Mouse (Mus musculus) heart, embryonic 16.5 days (tissue): ENCODE results near the gene Emcn. TPM values are rescaled to one million over a fixed set of nuclear protein-coding genes. Genes with fewer than 3 reads are reported as not detected.

Source experiments
- ATAC-seq: fragments of 200-750 bp; cut with Nextera tagmentation; replicated peaks from 2 replicates; pipeline ENCODE4 v1.8.0; 2017; ENCODE audit warnings: moderate number of reproducible peaks; ENCODE audit not compliant: insufficient read depth, low FRiP score; ENCODE audit errors: extremely low read depth
- H3K27ac ChIP-seq: fragments of 300-500 bp; sonication (generic); 2 replicates; pipeline ENCODE4 v1.5.1; 2014; ENCODE audit warnings: mild to moderate bottlenecking, low read length, control low read depth, moderate library complexity
- H3K27me3 ChIP-seq: fragments of 300-500 bp; sonication (generic); 2 replicates; pipeline ENCODE4 v1.6.1; 2014; ENCODE audit warnings: low read length, mixed read lengths; ENCODE audit not compliant: control insufficient read depth, insufficient read depth
- H3K36me3 ChIP-seq: fragments of 300-500 bp; sonication (generic); 2 replicates; pipeline ENCODE4 v1.6.1; 2014; ENCODE audit not compliant: control insufficient read depth, insufficient read depth
- H3K4me1 ChIP-seq: fragments of 300-500 bp; sonication (generic); 2 replicates; pipeline ENCODE4 v1.6.1; 2014; ENCODE audit warnings: low read length, mixed read lengths; ENCODE audit not compliant: control insufficient read depth, insufficient read depth
- H3K4me2 ChIP-seq: fragments of 300-500 bp; sonication (generic); 2 replicates; pipeline ENCODE4 v1.6.1; 2014; ENCODE audit warnings: low read depth, mild to moderate bottlenecking, control low read depth, low read length
- H3K4me3 ChIP-seq: fragments of 300-500 bp; sonication (generic); 2 replicates; pipeline ENCODE4 v1.5.1; 2014; ENCODE audit warnings: mild to moderate bottlenecking, control low read depth, low read length
- H3K9ac ChIP-seq: fragments of 300-500 bp; sonication (generic); 2 replicates; pipeline ENCODE4 v1.6.1; 2014; ENCODE audit warnings: low read length, control low read depth
- H3K9me3 ChIP-seq: fragments of 300-500 bp; sonication (generic); replicated peaks from 2 replicates; pipeline ENCODE4 v1.6.1; 2016; ENCODE audit warnings: low read length; ENCODE audit not compliant: control insufficient read depth
- WGBS: fragments of 180-500 bp; shearing (Covaris S2); extraction: QIAGEN DNeasy Blood & Tissue Kit; methylation state at CpG from one replicate; pipeline ENCODE4 v1.1.7; 2014; 5-methylcytosine and 5-hydroxymethylcytosine counted together
- polyA plus RNA-seq: library from polyadenylated mRNA; unstranded; fragments of >200 nt; fragmentation: Nextera tagmentation; extraction: Ambion mirVana; gene quantifications from 2 replicates; pipeline ENCODE4 v1.2.1, GENCODE M21; 2015

The Emcn gene
- polyA plus RNA-seq, 1 experiment from 2014 or later = 63.8 TPM

GRCm38 (mm10) chr3:137465953-137466352, 125.1 kb downstream of the Emcn start:
- Histone ChIP-seq H3K4me2 (no peak overlapping the region), H3K36me3 (no peaks in the 10 kb centered on the region), H3K9me3 (no peaks in the 10 kb centered on the region), H3K27me3 (no peaks in the 10 kb centered on the region), H3K4me3 (no peak overlapping the region), H3K4me1 (no peaks in the 10 kb centered on the region), H3K27ac (no peak overlapping the region), H3K9ac (no peak overlapping the region)
- no peak for ATAC-seq
- WGBS = 58% methylated on average over 4 of the region's 4 CpGs

GRCm38 (mm10) chr3:137466766-137467165, 125.9 kb downstream of the Emcn start:
- no peaks in the 10 kb centered on the region for H3K9me3 ChIP-seq
- H3K36me3 ChIP-seq = no peaks in the 10 kb centered on the region
- no peaks in the 10 kb centered on the region for H3K27me3 ChIP-seq
- H3K27ac ChIP-seq = no peak overlapping the region
- 79% methylated on average over 4 of the region's 4 CpGs for WGBS
- H3K4me1 ChIP-seq = no peaks in the 10 kb centered on the region
- no peak overlapping the region for H3K4me2 ChIP-seq
- no peak for ATAC-seq
- no peak overlapping the region for H3K4me3 ChIP-seq
- no peak overlapping the region for H3K9ac ChIP-seq

GRCm38 (mm10) chr3:137467386-137467785, 126.5 kb downstream of the Emcn start:
- no peaks in the 10 kb centered on the region for H3K27me3 ChIP-seq
- H3K27ac ChIP-seq = no peak overlapping the region
- no peaks in the 10 kb centered on the region for H3K36me3 ChIP-seq
- H3K9me3 ChIP-seq = no peaks in the 10 kb centered on the region
- no peaks in the 10 kb centered on the region for H3K4me1 ChIP-seq
- no peak overlapping the region for H3K4me2 ChIP-seq
- no peak overlapping the region for H3K9ac ChIP-seq
- WGBS = 79% methylated on average over 1 of the region's 1 CpGs
- ATAC-seq = no peak
- no peak overlapping the region for H3K4me3 ChIP-seq

GRCm38 (mm10) chr3:137472145-137472544, 131.3 kb downstream of the Emcn start:
- Histone ChIP-seq H3K9ac (no peak overlapping the region), H3K4me2 (no peak overlapping the region), H3K27ac (no peak overlapping the region), H3K9me3 (no peaks in the 10 kb centered on the region), H3K4me3 (no peak overlapping the region), H3K27me3 (no peaks in the 10 kb centered on the region), H3K4me1 (no peaks in the 10 kb centered on the region), H3K36me3 (no peaks in the 10 kb centered on the region)
- ATAC-seq = no peak
- WGBS = 68% methylated on average over 1 of the region's 1 CpGs

GRCm38 (mm10) chr3:137479761-137480339, 139.0 kb downstream of the Emcn start:
- Histone ChIP-seq H3K36me3 (no peaks in the 10 kb centered on the region), H3K4me2 (no peak overlapping the region), H3K27ac (no peak overlapping the region), H3K9me3 (no peaks in the 10 kb centered on the region), H3K9ac (no peak overlapping the region), H3K4me3 (no peak overlapping the region), H3K4me1 (peaks cover 3% of the 10 kb centered on the region; the same call in 1 of the 2 replicates), H3K27me3 (no peaks in the 10 kb centered on the region)
- ATAC-seq = no peak
- 61% methylated on average over 7 of the region's 7 CpGs for WGBS

- Histone ChIP-seq H3K4me3 (no peak overlapping the region), H3K4me1 (peaks cover 3% of the 10 kb centered on the region; the same call in 1 of the 2 replicates), H3K27ac (no peak overlapping the region), H3K9me3 (no peaks in the 10 kb centered on the region), H3K9ac (no peak overlapping the region), H3K27me3 (no peaks in the 10 kb centered on the region), H3K4me2 (no peak overlapping the region), H3K36me3 (no peaks in the 10 kb centered on the region)
- no peak for ATAC-seq
Measured at GRCm38 (mm10) chr3:137481157-137481556, 140.3 kb downstream of the Emcn start.
